Mouse (Mus musculus) neural tube, embryonic 14.5 days (tissue): ENCODE data around the gene Robo1. TPM values are rescaled to one million over a fixed set of nuclear protein-coding genes. Genes with fewer than 3 reads are reported as not detected.
A peak's percentile ranks its signal among the peaks of the same experiment; 100 is the strongest.

ENCODE experiments used
- ATAC-seq: fragments of 200-750 bp; cut with Nextera tagmentation; 2 replicates; pipeline ENCODE4 v1.8.0; 2017; ENCODE audit warnings: low read depth, mild to moderate bottlenecking, moderate TSS enrichment, moderate library complexity
- H3K27ac ChIP-seq: fragments of 300-500 bp; sonication (generic); 2 replicates; pipeline ENCODE4 v1.5.1; 2014; ENCODE audit warnings: low read depth, mild to moderate bottlenecking, control low read depth, low read length, moderate library complexity, mixed read lengths
- H3K27me3 ChIP-seq: fragments of 300-500 bp; sonication (generic); 2 replicates; pipeline ENCODE4 v1.6.1; 2014; ENCODE audit warnings: low read length; ENCODE audit not compliant: control insufficient read depth, insufficient read depth
- H3K36me3 ChIP-seq: fragments of 300-500 bp; sonication (generic); 2 replicates; pipeline ENCODE4 v1.6.1; 2014; ENCODE audit warnings: low read length, mixed read lengths; ENCODE audit not compliant: control insufficient read depth, insufficient read depth
- H3K4me1 ChIP-seq: fragments of 300-500 bp; sonication (generic); 2 replicates; pipeline ENCODE4 v1.6.1; 2014; ENCODE audit warnings: low read length; ENCODE audit not compliant: control insufficient read depth, insufficient read depth
- H3K4me2 ChIP-seq: fragments of 300-500 bp; sonication (generic); 2 replicates; pipeline ENCODE4 v1.6.1; 2014; ENCODE audit warnings: mild to moderate bottlenecking, low read depth, low read length, control low read depth
- H3K4me3 ChIP-seq: fragments of 300-500 bp; sonication (generic); 2 replicates; pipeline ENCODE4 v1.5.1; 2014; ENCODE audit warnings: low read depth, low read length, control low read depth, mixed read lengths
- H3K9ac ChIP-seq: fragments of 300-500 bp; sonication (generic); replicated peaks from 2 replicates; pipeline ENCODE4 v1.6.1; 2014; ENCODE audit warnings: low read depth, mild to moderate bottlenecking, control low read depth, low read length, mixed read lengths
- H3K9me3 ChIP-seq: fragments of 300-500 bp; sonication (generic); 2 replicates; pipeline ENCODE4 v1.6.1; 2016; ENCODE audit warnings: low read length; ENCODE audit not compliant: control insufficient read depth
- WGBS: fragments of 180-500 bp; shearing (Covaris S2); extraction: QIAGEN DNeasy Blood & Tissue Kit; methylation state at CpG from one replicate; pipeline ENCODE4 v1.1.7; 2014; 5-methylcytosine and 5-hydroxymethylcytosine counted together
- polyA plus RNA-seq: library from polyadenylated mRNA; unstranded; fragments of >200 nt; fragmentation: Nextera tagmentation; extraction: Ambion mirVana; gene quantifications from 2 replicates; pipeline ENCODE4 v1.2.1, GENCODE M21; 2014

The Robo1 gene
- polyA plus RNA-seq, 1 experiment from 2014 or later: 46.2 TPM

GRCm38 (mm10) chr16:73027692-73028091 lies 719.6 kb downstream of the Robo1 start:
- H3K9ac ChIP-seq: no peak overlapping the region
- H3K36me3 ChIP-seq: no peaks in the 10 kb centered on the region
- no peaks in the 10 kb centered on the region for H3K27me3 ChIP-seq
- no peak overlapping the region for H3K4me3 ChIP-seq
- no peak overlapping the region for H3K4me2 ChIP-seq
- H3K9me3 ChIP-seq: no peaks in the 10 kb centered on the region
- H3K27ac ChIP-seq: no peak overlapping the region
- 68% methylated on average over 14 of the region's 14 CpGs for WGBS
- ATAC-seq: 0 out of 2 replicates have a peak, but pooled peaks have one; percentile 17
- H3K4me1 ChIP-seq: peaks cover 3% of the 10 kb centered on the region; the same call in 1 of the 2 replicates

- Histone ChIP-seq H3K9ac (no peak overlapping the region), H3K4me2 (no peak overlapping the region), H3K27me3 (no peaks in the 10 kb centered on the region), H3K36me3 (no peaks in the 10 kb centered on the region), H3K27ac (no peak overlapping the region), H3K9me3 (no peaks in the 10 kb centered on the region), H3K4me1 (peaks cover 3% of the 10 kb centered on the region; the same call in 1 of the 2 replicates), H3K4me3 (no peak overlapping the region)
- no peak for ATAC-seq
- 74% methylated on average over 4 of the region's 4 CpGs for WGBS
These were observed 722.9 kb downstream of the Robo1 start for GRCm38 (mm10) chr16:73030999-73031398.

- no peaks in the 10 kb centered on the region for H3K4me1 ChIP-seq
- 75% methylated on average over 20 of the region's 20 CpGs for WGBS
- H3K4me2 ChIP-seq: no peak overlapping the region
- H3K4me3 ChIP-seq: no peak overlapping the region
- ATAC-seq: no peak
- no peak overlapping the region for H3K27ac ChIP-seq
- H3K27me3 ChIP-seq: no peaks in the 10 kb centered on the region
- no peaks in the 10 kb centered on the region for H3K9me3 ChIP-seq
- no peak overlapping the region for H3K9ac ChIP-seq
- H3K36me3 ChIP-seq: peaks cover 7% of the 10 kb centered on the region; the same call in 1 of the 2 replicates
These were observed 727.3 kb downstream of the Robo1 start for GRCm38 (mm10) chr16:73035210-73035985.

GRCm38 (mm10) chr16:73038552-73038951 lies 730.4 kb downstream of the Robo1 start:
- 19% methylated on average over 7 of the region's 7 CpGs for WGBS
- no peaks in the 10 kb centered on the region for H3K4me1 ChIP-seq
- H3K27me3 ChIP-seq: no peaks in the 10 kb centered on the region
- no peak overlapping the region for H3K27ac ChIP-seq
- no peak overlapping the region for H3K4me3 ChIP-seq
- no peaks in the 10 kb centered on the region for H3K9me3 ChIP-seq
- ATAC-seq: no peak
- no peak overlapping the region for H3K9ac ChIP-seq
- H3K36me3 ChIP-seq: peaks cover 9% of the 10 kb centered on the region; the same call in 1 of the 2 replicates
- no peak overlapping the region for H3K4me2 ChIP-seq

GRCm38 (mm10) chr16:73062461-73062860 lies 754.4 kb downstream of the Robo1 start:
- Histone ChIP-seq H3K9ac (no peak overlapping the region), H3K4me2 (no peak overlapping the region), H3K4me1 (no peaks in the 10 kb centered on the region), H3K4me3 (no peak overlapping the region), H3K27ac (no peak overlapping the region), H3K36me3 (no peaks in the 10 kb centered on the region), H3K27me3 (no peaks in the 10 kb centered on the region), H3K9me3 (no peaks in the 10 kb centered on the region)
- WGBS: 96% methylated on average over 3 of the region's 3 CpGs
- no peak for ATAC-seq

GRCm38 (mm10) chr16:73067782-73068181 lies 759.7 kb downstream of the Robo1 start:
- WGBS: 80% methylated on average over 7 of the region's 7 CpGs
- Histone ChIP-seq H3K27me3 (no peaks in the 10 kb centered on the region), H3K4me2 (no peak overlapping the region), H3K4me1 (no peaks in the 10 kb centered on the region), H3K27ac (no peak overlapping the region), H3K4me3 (no peak overlapping the region), H3K9me3 (no peaks in the 10 kb centered on the region), H3K36me3 (no peaks in the 10 kb centered on the region), H3K9ac (no peak overlapping the region)
- ATAC-seq: no peak

- no peak for ATAC-seq
- H3K27me3 ChIP-seq: no peaks in the 10 kb centered on the region
- WGBS: 93% methylated on average over 3 of the region's 3 CpGs
- H3K9ac ChIP-seq: no peak overlapping the region
- H3K4me3 ChIP-seq: no peak overlapping the region
- no peaks in the 10 kb centered on the region for H3K9me3 ChIP-seq
- no peak overlapping the region for H3K27ac ChIP-seq
- no peaks in the 10 kb centered on the region for H3K4me1 ChIP-seq
- H3K4me2 ChIP-seq: no peak overlapping the region
- no peaks in the 10 kb centered on the region for H3K36me3 ChIP-seq
These were observed 763.9 kb downstream of the Robo1 start for GRCm38 (mm10) chr16:73072047-73072446.

GRCm38 (mm10) chr16:73072883-73073282 lies 764.8 kb downstream of the Robo1 start:
- H3K9me3 ChIP-seq: no peaks in the 10 kb centered on the region
- H3K27me3 ChIP-seq: no peaks in the 10 kb centered on the region
- no peak overlapping the region for H3K9ac ChIP-seq
- H3K27ac ChIP-seq: no peak overlapping the region
- no peak overlapping the region for H3K4me3 ChIP-seq
- no peak overlapping the region for H3K4me2 ChIP-seq
- H3K36me3 ChIP-seq: no peaks in the 10 kb centered on the region
- H3K4me1 ChIP-seq: no peaks in the 10 kb centered on the region
- WGBS: 97% methylated on average over 6 of the region's 6 CpGs
- ATAC-seq: no peak

- Histone ChIP-seq H3K4me1 (no peaks in the 10 kb centered on the region), H3K9me3 (no peaks in the 10 kb centered on the region), H3K36me3 (no peaks in the 10 kb centered on the region), H3K27me3 (no peaks in the 10 kb centered on the region), H3K4me3 (no peak overlapping the region), H3K9ac (no peak overlapping the region), H3K4me2 (no peak overlapping the region), H3K27ac (no peak overlapping the region)
- WGBS: 86% methylated on average over 4 of the region's 4 CpGs
- no peak for ATAC-seq
These were observed 774.3 kb downstream of the Robo1 start for GRCm38 (mm10) chr16:73082420-73082819.
